Mouse (Mus musculus) CH12.LX (cell line): ENCODE measurements at regions not wholly inside any gene's neighbourhood (a gene's known extent, or its start where the extent isn't known, plus 50 kb on each side); places are given as distances from the start of the nearest gene placed in this dataset.

ENCODE experiments used
- DNase-seq: peaks from one replicate; pipeline ENCODE4 v3.0.0-alpha.2; 2013; ENCODE audit errors: extremely low read depth
- H3K27ac ChIP-seq: 2 replicates; pipeline ENCODE4 v1.5.1; 2012; ENCODE audit warnings: low read depth, mild to moderate bottlenecking, control low read depth, moderate library complexity; ENCODE audit not compliant: insufficient read depth
- H3K27me3 ChIP-seq: replicated peaks from 2 replicates; pipeline ENCODE3; 2012; ENCODE audit warnings: inconsistent platforms
- H3K36me3 ChIP-seq, 2 experiments: replicated peaks in 1 of 2; 2 replicates each; pipeline versions ENCODE3 to v1.6.1; 2012; ENCODE audit warnings: inconsistent platforms in 1 of 2, low read length in 1 of 2, mild to moderate bottlenecking in 1 of 2, mixed read lengths in 1 of 2, moderate library complexity in 1 of 2; ENCODE audit not compliant: control insufficient read depth in 1 of 2, insufficient read depth in 1 of 2
- H3K4me1 ChIP-seq, 2 experiments: 2 replicates each; pipeline ENCODE4 v1.6.1; 2012; ENCODE audit warnings: inconsistent platforms in 1 of 2, moderate library complexity in 1 of 2; ENCODE audit not compliant: insufficient read depth in 2 of 2, control insufficient read depth in 1 of 2
- H3K4me2 ChIP-seq: 2 replicates; pipeline ENCODE4 v1.6.1; 2012; ENCODE audit warnings: low read depth, mild to moderate bottlenecking, control low read depth; ENCODE audit not compliant: poor library complexity, insufficient read depth, severe bottlenecking
- H3K4me3 ChIP-seq, 3 experiments: fragments of 150-350 bp in 1 of 3; sonication (generic) in 1 of 3; replicated peaks in 1 of 3; 2 replicates each; pipeline versions ENCODE3 to v1.5.1; 2011 to 2012; ENCODE audit warnings: low read depth in 2 of 3, low read length in 2 of 3, mild to moderate bottlenecking in 2 of 3, moderate library complexity in 2 of 3, control low read depth in 1 of 3, improper control_type of control experiment in 1 of 3, inconsistent platforms in 1 of 3, mixed read lengths in 1 of 3; ENCODE audit not compliant: poor library complexity in 1 of 3
- H3K79me2 ChIP-seq: replicated peaks from 2 replicates; pipeline ENCODE4 v1.6.1; 2012; ENCODE audit warnings: mild to moderate bottlenecking, moderate library complexity; ENCODE audit not compliant: control insufficient read depth, poor library complexity, insufficient read depth, severe bottlenecking; ENCODE audit errors: extremely low read depth
- H3K9ac ChIP-seq: 2 replicates; pipeline ENCODE4 v1.6.1; 2012; ENCODE audit warnings: low read depth, mild to moderate bottlenecking, control low read depth, moderate library complexity; ENCODE audit not compliant: insufficient read depth
- H3K9me3 ChIP-seq: replicated peaks from 2 replicates; pipeline ENCODE3; 2012; ENCODE audit warnings: low read length, inconsistent platforms, mixed read lengths
- CTCF ChIP-seq, 2 experiments: IDR thresholded peaks in 1 of 2; conservative IDR thresholded peaks in 1 of 2; 2 replicates each; pipeline ENCODE4 v1.5.1; 2011 to 2012; ENCODE audit warnings: low read depth in 2 of 2, low read length in 2 of 2, improper control_type of control experiment in 1 of 2, inconsistent platforms in 1 of 2, mild to moderate bottlenecking in 1 of 2, moderate library complexity in 1 of 2
- ELF1 ChIP-seq: IDR thresholded peaks from 2 replicates; pipeline ENCODE4 v1.6.1; 2014; ENCODE audit warnings: low read depth, mild to moderate bottlenecking, inconsistent platforms, low read length, improper control_type of control experiment
- EP300 ChIP-seq: IDR thresholded peaks from 2 replicates; pipeline ENCODE4 v1.6.1; 2011; ENCODE audit warnings: low read length, improper control_type of control experiment
- ETS1 ChIP-seq: conservative IDR thresholded peaks from 2 replicates; pipeline ENCODE4 v1.6.1; 2012; ENCODE audit warnings: low read depth, mild to moderate bottlenecking, inconsistent platforms, low read length, improper control_type of control experiment, moderate library complexity
- GABPA ChIP-seq: IDR thresholded peaks from 2 replicates; pipeline ENCODE4 v1.6.1; 2012; ENCODE audit warnings: low read depth, low read length, improper control_type of control experiment, inconsistent platforms; ENCODE audit not compliant: insufficient replicate concordance
- JUND ChIP-seq: conservative IDR thresholded peaks from 2 replicates; pipeline ENCODE4 v1.6.1; 2011; ENCODE audit warnings: low read depth, low read length, improper control_type of control experiment
- KAT2A ChIP-seq: IDR thresholded peaks from 2 replicates; pipeline ENCODE4 v1.6.1; 2012; ENCODE audit warnings: low read length, improper control_type of control experiment, inconsistent platforms; ENCODE audit not compliant: insufficient replicate concordance
- NELFE ChIP-seq: IDR thresholded peaks from 2 replicates; pipeline ENCODE4 v1.6.1; 2011; ENCODE audit warnings: low read depth, low read length, improper control_type of control experiment
- NRF1 ChIP-seq: IDR thresholded peaks from 2 replicates; pipeline ENCODE4 v1.6.1; 2014; ENCODE audit warnings: low read depth, mild to moderate bottlenecking, inconsistent platforms, low read length, improper control_type of control experiment, moderate library complexity
- PAX5 ChIP-seq: IDR thresholded peaks from 2 replicates; pipeline ENCODE4 v1.6.1; 2012; ENCODE audit warnings: low read length, inconsistent platforms, mixed read lengths
- POLR2A ChIP-seq: IDR thresholded peaks from 2 replicates; pipeline ENCODE4 v1.6.1; 2011; ENCODE audit warnings: low read depth, mild to moderate bottlenecking, improper control_type of control experiment, low read length
- POLR2AphosphoS2 ChIP-seq: IDR thresholded peaks from 2 replicates; pipeline ENCODE4 v1.6.1; 2011; ENCODE audit warnings: low read depth, low read length, improper control_type of control experiment
- TBP ChIP-seq: conservative IDR thresholded peaks from 2 replicates; pipeline ENCODE4 v1.6.1; 2011; ENCODE audit warnings: low read depth, low read length, improper control_type of control experiment
- TCF12 ChIP-seq: IDR thresholded peaks from 2 replicates; pipeline ENCODE4 v1.6.1; 2014; ENCODE audit warnings: low read depth, mild to moderate bottlenecking, inconsistent platforms, low read length, improper control_type of control experiment
- ZC3H11A ChIP-seq: IDR thresholded peaks from 2 replicates; pipeline ENCODE4 v1.6.1; 2012; ENCODE audit warnings: low read depth, mild to moderate bottlenecking, inconsistent platforms, low read length, improper control_type of control experiment
- ZNF384 ChIP-seq: IDR thresholded peaks from 2 replicates; pipeline ENCODE4 v1.6.1; 2012; ENCODE audit warnings: low read depth, low read length, improper control_type of control experiment, inconsistent platforms
- dilution Hi-C: fragments of 300-500 bp; cut with MboI; formaldehyde crosslinking; loops from 2 replicates; pipeline ENCODE4 v1.14.3; 2020; ENCODE audit warnings: low sequenced_read_pairs; ENCODE audit not compliant: extremely low pct_unique_long_range_greater_than_20kb, extremely low pct_ligation_motif_present
- in situ Hi-C: fragments of 300-500 bp; cut with MboI; formaldehyde crosslinking; loops from 3 replicates; pipeline ENCODE4 v1.14.3; 2019; ENCODE audit warnings: low sequenced_read_pairs, low pct_ligation_motif_present, low pct_unique_long_range_greater_than_20kb, mixed read lengths

DNA sequence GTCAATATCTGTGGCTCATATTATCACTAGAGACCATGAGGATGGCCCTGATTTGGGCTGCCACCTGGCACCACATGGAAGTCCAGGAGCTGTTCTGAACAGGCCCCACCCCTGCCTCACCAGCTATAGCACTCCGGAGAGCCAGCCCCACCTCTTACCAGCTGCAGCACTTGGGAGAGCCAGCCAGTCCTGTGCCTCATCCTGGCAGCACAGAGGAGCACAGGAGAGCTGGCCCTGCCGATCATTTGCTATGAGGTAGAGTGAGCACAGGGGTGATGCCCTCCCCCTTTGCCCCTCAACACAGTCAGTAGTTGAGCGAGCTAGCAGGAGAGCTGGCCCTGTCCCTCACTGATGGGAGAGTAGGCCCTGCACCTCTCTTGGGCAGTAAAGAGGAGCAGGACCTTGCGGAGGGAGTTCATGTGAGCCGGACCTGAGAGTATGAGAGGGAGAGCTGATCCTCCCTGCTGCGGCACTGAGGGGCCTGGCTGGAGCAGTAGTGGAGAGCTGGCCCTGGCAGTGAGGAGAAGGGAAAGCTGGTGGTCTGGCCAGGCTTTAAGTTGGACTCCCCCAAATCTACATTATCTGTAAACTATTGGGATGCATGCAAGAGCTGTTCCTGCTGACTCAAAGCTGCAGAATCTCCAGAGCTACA lies 63.3 kb upstream of the Etv6 start:
- H3K4me3 ChIP-seq = no peak overlapping the region
- in situ Hi-C loops = loop anchor here (25.0 kb wide), 1 partner anchor 640 kb away; no protein-coding TSS in a partner anchor
- H3K9me3 ChIP-seq = peaks cover 4% of the 10 kb centered on the region
- no peaks in the 10 kb centered on the region for H3K36me3 ChIP-seq
- dilution Hi-C loops = no loop called here
- no peaks in the 10 kb centered on the region for H3K27me3 ChIP-seq
- H3K4me1 ChIP-seq = peaks cover 5 to 17% of the 10 kb centered on the region in 2 experiments; a peak in 3 of 4 replicates
- no peaks in the 10 kb centered on the region for H3K79me2 ChIP-seq
- H3K4me2 ChIP-seq = no peak overlapping the region
- no peak overlapping the region for H3K27ac ChIP-seq
- DNase-seq = no peak
- TF ChIP-seq ZC3H11A (no peak), GABPA (no peak), POLR2AphosphoS2 (no peak), PAX5 (no peak), NRF1 (no peak), TCF12 (no peak), ETS1 (no peak), TBP (no peak), CTCF (conservative IDR thresholded peaks at IDR 0.05 in 1 of 2, IDR thresholded peaks at IDR 0.05 in 1 of 2; ENCODE audit: low read depth in 2 of 2, low read length in 2 of 2) (no peak), POLR2A (no peak)
- no peak overlapping the region for H3K9ac ChIP-seq

DNA sequence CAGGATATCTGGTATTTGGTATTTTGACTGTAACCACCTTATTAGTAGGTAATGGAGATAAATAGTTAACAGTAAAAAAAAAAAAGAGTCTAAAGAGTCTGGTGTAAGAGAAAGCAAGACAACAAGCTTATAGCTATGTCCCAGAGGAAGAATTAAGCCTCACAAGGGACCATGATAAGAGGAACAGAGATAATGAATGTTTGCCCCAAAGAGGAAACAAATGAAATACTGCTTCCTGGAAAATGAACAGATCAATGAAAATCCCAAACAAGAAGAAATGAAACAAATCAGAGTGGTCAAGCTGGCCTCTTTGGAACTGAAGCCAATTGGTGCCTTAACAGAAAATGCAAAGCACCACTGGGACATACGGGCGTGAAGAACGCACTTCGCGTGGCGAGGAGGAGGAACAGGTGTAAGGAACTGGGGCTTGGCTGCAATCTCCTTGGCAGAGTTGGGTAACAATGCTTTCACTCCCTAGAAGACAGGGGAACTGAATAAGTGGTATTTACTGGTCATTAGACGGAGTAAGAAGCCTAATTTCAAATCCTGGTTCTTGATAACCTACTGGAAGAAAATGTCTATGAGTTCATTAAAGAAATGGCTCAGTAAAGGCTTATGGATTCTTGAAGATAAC lies 62.2 kb upstream of the Etv6 start:
- no peak for TF ChIP-seq JUND
- no peak for TF ChIP-seq PAX5
- TF ChIP-seq EP300 = no peak
- TF ChIP-seq ELF1 = no peak
- no peak for TF ChIP-seq KAT2A
- no peak for TF ChIP-seq ZNF384
- TF ChIP-seq NELFE = no peak
- no peaks in the 10 kb centered on the region for H3K36me3 ChIP-seq
- H3K27me3 ChIP-seq = no peaks in the 10 kb centered on the region
- no peak overlapping the region; the same call in 1 of the 2 replicates for H3K4me2 ChIP-seq
- in situ Hi-C loops (loop anchor here (25.0 kb wide), 1 partner anchor 639 kb away; no protein-coding TSS in a partner anchor), dilution Hi-C loops (no loop called here)
- peaks cover 4% of the 10 kb centered on the region for H3K9me3 ChIP-seq
- no peak overlapping the region for H3K9ac ChIP-seq
- H3K79me2 ChIP-seq = no peaks in the 10 kb centered on the region
- no peak for DNase-seq
- H3K4me1 ChIP-seq = peaks cover 5 to 17% of the 10 kb centered on the region in 2 experiments; a peak in 3 of 4 replicates
- H3K27ac ChIP-seq = no peak overlapping the region
- H3K4me3 ChIP-seq = no peak overlapping the region
